Mouse (Mus musculus) urinary bladder, adult 2 months (tissue): ENCODE data around the gene Prkcb. TPM values are rescaled to one million over a fixed set of nuclear protein-coding genes. Genes with fewer than 3 reads are reported as not detected.

Experiments used
- DNase-seq: peaks from one replicate; pipeline ENCODE4 v3.0.0; 2022; ENCODE audit warnings: low spot score
- polyA plus RNA-seq: library from polyadenylated mRNA; depleted of rRNA; stranded (reverse); fragments of >200 nt; gene quantifications from 2 replicates; pipeline ENCODE4 v1.2.3, GENCODE M21; 2012; rRNA removed

Gene Prkcb
- polyA plus RNA-seq, 1 experiment, result 121 TPM

- peak; percentile 50 for DNase-seq
Observed at GRCm38 (mm10) chr7:122670873-122671641, 382.5 kb downstream of the Prkcb start.

DNA sequence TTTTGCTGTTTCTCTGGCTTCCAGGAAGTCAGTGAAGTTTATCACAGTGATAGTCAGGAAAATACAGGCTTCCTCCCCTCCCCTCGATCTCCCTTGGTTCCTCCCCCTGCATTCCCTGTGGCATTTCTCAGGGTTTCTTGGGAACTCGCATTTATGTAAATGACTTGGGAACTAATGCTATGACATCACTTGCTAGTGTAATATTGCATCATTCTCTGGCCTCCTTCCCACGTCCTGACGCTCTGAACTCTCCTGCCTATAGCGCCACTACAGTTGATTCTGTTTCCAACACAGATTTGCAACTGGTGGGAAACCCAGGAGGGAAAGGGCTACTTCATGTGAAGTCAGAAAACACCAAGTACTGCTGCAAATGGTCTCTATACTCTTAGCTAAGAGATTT lies 384.4 kb downstream of the Prkcb start:
- no peak for DNase-seq

DNA sequence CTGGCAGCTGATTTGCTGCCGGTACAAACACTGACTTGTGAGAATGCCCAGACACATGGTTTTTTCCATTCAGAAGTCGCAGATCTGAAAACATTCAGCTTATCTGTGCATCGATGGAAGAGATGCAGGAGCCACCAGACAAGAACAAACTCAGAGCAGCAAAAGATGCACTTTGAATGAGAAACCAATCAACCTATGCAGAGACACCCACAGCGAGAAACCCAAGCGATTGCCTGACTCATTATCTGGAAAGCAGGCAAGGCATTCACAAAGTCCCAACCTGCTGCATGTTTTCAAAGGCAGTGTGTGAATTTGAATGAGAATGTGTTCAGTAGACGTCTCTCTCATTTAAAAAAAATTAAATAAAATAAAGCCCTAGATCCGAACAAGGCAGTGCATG lies 386.7 kb downstream of the Prkcb start:
- no peak for DNase-seq

Other genes starting within 250 kb of the Prkcb start
- 25.0 and 29.8 TPM in 2 replicates for gene Ubfd1, start 221.6 kb upstream of the Prkcb start, polyA plus RNA-seq
- gene Ears2, start 221.5 kb upstream of the Prkcb start, polyA plus RNA-seq, result 9.6 and 10.8 TPM in 2 replicates
- 139 and 155 TPM in 2 replicates for gene Ndufab1, start 186.9 kb upstream of the Prkcb start, polyA plus RNA-seq
- 2.1 and 2.4 TPM in 2 replicates for gene Palb2, start 155.8 kb upstream of the Prkcb start, polyA plus RNA-seq
- gene Dctn5, start 155.7 kb upstream of the Prkcb start, polyA plus RNA-seq, result 71.2 and 84.0 TPM in 2 replicates
- gene Plk1, start 129.3 kb upstream of the Prkcb start, polyA plus RNA-seq, result 2.0 and 3.0 TPM in 2 replicates
- gene Ern2, start 102.5 kb upstream of the Prkcb start, polyA plus RNA-seq, result 1.4 and 1.5 TPM in 2 replicates
- 10.8 and 13.2 TPM in 2 replicates for gene Chp2, start 69.3 kb upstream of the Prkcb start, polyA plus RNA-seq